Mouse (Mus musculus): ENCODE results near the gene Ice2.

GRCm38 (mm10) chr9:69470362-69470761 lies 72.7 kb downstream of the Ice2 start:
- no peak for TF ChIP-seq CTCF (IDR thresholded peaks at IDR 0.05; ENCODE audit: insufficient read depth, low read depth, low read length)
- no peak for TF ChIP-seq POLR2A (IDR thresholded peaks at IDR 0.05; ENCODE audit: insufficient read depth, low read depth, low read length)
